Mouse (Mus musculus) CH12F3 (cell line): Measurements from ENCODE around the gene Tmem201.
"Not testable (repeated sequence)": the region's sequence is repeated elsewhere in the genome, so short reads cannot be mapped to it uniquely, and the experiment has no call there.

Source experiments
- in situ Hi-C: fragments of 300-500 bp; cut with MboI; formaldehyde crosslinking; loops from 2 replicates; pipeline ENCODE4 v1.14.3; 2020; ENCODE audit warnings: low sequenced_read_pairs

Tmem201 gene

DNA sequence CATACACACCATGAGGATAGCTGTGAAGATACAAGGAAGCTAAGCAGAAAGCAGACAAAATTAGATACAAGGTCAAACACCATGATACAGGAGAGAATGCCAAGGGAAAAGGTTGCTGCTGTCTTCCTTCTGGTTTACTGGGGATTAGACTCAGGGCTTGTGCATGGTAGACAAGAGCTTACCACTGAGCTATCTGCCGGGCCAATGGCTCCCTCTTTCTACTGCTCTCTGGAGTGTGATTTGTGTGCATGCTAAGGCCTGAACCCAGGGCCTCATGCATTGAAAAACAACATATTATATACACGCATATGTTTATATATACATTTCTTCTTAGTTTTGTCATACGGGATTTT lies 11.8 kb upstream of the Tmem201 start:
- in situ Hi-C loops: not testable (repeated sequence)

DNA sequence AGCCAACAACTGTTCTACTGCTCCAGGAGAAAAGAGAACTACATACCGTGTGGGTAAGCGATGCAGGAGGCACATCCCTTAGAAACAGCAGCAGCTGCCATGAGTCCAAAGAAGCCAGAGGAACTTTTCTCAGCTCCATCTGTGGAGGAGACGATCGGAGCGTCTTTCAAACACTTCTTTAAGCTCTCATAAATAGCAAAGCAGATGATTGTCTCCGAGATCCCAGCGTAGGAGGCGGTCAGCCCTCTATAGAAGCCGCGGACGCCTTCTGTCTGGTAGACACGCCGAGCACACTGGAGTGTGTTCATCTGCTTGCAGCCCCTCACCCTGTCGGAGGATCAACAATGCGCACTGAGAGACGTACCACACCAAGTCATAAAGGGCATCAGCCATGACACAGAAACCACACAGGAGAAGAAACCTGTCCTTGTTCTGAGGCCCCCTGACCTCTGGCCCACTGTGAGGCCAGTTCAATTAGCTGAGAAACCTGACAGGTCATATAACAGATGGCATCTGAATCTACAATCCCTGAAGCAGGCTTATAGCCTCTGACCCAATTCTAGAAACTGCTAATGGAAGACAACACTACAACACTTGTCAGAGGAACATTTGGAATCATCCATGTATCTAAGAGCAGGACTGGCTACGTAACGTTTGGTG lies 11.3 kb upstream of the Tmem201 start:
- in situ Hi-C loops: no loop called here

DNA sequence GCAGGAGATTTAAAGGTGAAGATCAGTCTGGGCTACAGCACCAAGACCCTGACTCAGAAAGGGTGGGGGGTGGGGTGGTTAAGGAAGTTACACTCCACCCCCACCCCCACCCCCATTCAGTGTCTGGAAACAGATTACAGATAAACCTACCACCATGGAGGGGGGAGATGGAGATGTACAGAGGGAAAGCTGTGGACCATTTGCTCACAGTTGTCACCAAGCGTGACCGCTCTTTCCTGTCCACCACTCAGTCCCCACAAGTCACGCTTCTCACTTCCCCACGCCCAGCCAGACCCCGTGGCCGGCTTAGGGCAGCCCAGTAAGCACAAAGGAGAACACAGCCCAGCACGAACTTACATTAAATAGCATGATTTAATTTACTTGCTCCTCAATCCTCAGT lies 6.3 kb upstream of the Tmem201 start:
- in situ Hi-C loops: no loop called here

DNA sequence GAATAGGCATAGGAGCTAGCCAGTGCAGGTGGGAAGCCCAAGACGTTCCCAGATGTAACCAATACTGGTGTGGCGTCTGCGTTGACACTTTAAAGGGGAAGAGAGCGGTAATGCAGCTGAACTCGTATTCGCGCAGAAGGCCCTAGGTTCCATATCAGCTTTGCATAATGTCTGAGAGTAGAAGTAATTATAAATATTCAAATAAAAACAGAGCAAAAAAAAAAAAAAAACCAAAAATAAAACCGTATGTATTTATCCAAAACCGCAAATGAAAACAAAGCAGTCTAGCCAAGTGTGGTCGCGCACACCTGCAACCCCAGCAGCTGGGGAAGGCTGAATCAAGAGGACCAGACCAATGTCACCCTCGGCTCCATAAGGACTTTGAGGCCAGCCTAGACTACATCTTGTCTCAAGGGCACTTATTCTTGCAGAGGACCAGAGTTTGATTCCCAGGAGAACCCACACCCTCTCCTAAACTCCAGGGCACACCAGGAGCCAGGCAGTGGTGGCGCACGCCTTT lies 4.2 kb upstream of the Tmem201 start:
- in situ Hi-C loops: no loop called here

DNA sequence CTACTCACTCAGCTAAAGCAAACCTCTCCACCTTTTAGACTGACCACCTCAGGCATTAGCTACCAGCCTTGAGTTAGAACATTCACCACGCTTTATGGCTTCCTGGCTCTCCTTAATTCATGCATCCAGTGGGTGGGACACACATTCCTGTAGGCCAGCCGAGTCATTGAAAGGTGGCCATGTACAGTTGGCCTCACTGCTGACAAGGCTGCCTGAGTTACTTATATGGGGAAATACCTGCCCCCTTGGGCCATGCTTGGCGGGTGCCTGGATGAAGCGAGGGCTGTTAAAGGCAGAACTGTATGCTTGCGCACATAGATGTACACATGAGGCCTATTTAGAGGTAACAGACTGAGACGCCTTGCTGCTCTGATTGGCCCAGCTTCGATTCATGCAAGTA lies 2.5 kb upstream of the Tmem201 start:
- in situ Hi-C loops: no loop called here

DNA sequence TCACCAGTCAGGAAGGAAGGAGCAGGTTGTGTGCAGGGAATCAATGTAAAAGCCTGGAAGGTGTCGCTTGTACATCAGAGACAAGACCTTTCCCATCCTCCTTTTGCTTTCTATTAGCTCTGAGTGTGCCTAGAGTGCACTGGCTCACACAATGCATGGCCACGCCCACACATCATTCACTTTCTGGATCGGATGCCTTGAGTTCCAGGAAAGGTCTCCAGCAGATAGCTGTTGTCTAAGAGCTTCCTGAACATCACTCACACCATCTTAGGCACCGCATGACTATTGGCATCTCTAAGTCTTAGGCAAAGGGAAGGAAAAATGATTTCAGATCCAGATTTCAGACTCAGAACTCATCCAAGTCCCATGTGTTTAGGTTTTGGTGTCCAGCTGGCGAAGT lies 1.6 kb upstream of the Tmem201 start:
- in situ Hi-C loops: no loop called here

DNA sequence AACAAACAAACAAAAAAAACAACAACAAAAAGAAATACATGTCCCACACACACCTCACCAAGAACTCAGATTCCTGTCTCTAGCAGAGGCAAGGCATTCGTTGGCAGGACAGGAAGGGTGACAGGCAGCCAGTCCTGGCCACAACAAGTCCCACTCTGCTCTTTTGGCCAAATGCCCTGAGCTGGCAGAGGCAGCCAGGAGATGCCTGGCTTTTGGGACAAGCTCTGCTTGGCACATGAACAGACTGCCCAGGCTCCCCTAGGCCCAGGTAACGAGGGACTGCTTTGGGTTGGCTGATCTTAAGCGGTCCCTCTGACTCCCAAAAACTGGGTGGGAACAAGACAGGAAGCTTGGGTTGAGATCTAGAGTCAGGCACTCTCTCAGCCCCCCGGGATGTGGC lies 1.3 kb downstream of the Tmem201 start:
- in situ Hi-C loops: no loop called here

DNA sequence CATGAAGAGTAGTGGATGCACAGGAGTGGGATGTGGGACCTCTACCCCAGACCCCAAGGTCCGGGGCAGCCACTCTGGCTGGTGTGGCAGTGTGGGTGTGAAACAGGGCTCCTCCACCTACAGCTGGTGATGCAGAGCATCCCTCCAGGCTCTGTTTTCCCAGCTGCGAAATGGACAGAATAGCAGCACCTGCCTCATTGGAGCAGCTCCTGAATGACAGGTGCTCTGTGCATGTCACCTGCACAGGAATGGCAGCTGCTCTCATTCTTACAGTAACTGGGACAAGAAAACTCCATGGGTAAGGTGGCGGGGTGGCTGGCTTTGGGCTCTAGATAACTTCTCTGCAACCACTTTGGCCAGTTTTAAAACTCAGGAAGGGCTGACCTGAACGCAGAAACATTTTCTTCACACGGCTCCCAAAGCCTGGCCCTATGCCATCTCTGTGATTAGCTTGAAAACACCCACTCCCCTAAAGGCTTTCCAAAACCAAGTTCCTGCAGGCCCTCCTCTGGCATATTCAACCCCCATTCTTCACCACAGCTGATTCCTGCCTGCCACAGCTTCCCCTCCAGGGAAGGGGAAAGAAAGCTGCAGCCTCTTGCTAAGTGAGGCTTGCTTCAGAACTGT lies 2.1 kb downstream of the Tmem201 start:
- in situ Hi-C loops: no loop called here

DNA sequence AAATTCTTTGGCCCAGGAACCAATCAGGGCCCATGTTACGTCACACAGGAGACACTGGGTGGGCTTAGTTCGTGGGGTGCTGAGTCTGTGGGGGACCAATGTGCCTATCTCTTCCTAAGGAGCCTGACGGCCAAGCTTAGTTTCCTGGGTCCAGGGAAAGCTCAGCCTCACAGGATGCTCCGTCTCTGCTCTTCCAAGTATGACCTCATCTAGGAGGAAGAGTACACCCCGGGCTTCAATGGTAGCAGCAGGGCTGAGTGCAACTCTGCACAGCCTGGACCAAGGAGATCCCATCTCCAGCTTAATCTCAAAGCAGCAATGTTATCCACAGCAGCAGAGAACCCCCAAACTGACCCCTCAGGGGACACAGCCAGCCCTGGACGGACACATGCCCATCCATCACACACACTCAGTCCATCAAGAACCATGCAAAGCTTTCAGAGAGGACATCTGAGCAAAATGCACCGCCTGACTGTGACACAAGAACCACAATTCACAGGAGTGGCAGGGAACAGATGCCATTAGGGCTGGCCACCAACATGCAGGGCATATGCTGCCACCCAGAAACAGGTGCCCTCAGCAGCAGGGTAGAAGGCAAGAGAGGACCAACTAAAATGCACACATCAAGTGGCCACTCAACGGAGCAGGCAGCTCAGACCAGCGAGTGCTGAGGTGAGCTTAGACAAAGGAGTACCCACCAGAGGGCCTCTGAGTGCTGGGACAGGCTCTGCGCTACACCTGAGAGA lies 2.9 kb downstream of the Tmem201 start:
- in situ Hi-C loops: no loop called here

DNA sequence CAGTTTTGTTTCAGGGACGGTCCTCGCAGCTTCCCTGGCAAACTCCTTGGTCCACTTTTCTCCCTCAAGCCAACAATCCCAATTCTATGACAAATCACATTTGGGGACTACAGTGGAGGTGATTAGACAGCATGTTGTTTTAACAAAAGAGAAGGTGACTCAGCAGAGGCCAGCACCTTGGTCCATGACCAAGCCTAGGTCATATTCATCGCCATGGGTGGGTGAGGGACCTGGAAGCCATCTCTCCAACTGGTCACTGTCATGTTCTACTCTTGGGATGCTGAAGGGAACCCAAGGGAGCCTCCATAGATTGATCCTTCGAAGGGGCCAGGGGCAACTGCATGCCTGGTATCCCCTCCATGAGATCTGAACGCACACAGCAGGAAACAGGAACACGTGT lies 3.6 kb downstream of the Tmem201 start:
- in situ Hi-C loops: no loop called here

DNA sequence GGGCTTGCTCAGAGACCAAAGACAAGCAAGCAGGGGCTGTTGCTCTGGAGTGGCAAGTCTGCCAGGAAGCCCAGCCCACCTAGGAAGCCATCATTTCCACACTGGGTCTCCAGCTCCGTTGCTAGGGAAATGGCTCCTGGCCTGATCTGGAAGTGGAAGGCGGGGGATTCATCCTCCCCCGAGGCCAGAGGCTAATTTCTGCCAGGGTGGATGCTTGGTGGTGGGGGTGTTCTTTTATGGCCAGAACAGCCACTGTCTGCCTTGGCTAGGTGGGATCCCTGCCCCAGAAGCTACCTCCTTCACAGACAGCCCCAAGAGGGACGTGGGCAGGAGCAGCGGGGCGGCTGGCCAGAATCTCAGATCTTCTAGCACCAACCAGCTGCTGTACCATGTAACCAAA lies 4.1 kb downstream of the Tmem201 start:
- in situ Hi-C loops: no loop called here

DNA sequence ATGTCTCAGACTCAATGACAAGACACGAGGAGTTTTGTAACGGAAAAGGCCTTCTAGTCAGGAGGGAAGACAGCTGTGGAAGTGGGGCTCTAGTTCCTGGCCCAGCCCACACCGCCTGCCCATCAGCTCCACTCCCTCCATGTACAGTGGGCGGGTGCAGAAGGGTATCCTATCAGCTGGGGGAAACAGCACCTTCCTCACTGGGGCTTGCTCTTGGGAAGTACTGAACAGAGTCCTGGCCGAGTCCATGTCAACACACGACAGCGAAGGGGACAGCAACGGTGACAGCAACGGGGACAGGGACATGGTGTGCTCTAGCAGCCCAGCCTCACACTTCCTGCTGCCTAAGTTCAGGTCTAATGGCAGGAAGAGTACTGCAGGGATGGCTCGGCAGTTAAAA lies 5.0 kb downstream of the Tmem201 start:
- in situ Hi-C loops: no loop called here

DNA sequence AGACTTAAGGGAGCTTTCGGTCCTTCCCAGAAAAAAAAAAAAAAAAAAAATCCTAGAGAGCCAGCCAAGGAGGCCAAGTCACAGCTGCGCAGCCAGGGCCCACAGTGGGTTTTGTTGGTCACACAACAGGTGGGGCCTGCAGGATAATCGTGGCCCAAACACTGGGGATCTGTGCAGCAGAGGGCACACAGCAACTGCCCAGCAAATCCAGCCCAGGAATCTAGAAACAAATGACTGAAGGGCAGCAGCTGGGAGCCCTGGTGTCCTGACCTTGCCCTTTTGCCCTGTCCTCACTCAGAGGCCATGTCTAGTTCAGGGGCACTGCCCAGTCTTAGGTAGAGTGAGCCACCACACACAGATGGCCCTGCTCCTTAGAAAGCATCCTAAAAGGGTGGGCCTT lies 5.5 kb downstream of the Tmem201 start:
- in situ Hi-C loops: no loop called here

DNA sequence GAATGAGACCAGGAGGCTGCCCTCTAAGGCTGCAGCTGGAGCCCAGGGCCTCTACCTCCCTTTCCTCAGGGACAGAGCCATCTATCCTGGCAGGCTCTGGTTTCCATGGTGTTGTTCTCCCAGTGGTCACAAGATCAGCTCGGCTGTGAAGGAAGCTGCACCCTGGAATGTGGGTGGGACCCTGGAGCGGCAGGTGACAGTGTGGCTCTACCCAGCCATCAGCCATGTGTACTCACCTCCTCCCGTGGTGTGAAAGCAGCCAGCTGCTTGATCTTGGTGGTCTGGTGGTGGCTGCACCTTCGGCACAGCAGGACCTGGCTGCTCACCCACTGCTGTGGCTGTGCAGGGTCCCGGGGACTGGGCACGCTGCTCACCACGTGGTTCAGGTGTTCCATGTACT lies 7.0 kb downstream of the Tmem201 start:
- in situ Hi-C loops: no loop called here

DNA sequence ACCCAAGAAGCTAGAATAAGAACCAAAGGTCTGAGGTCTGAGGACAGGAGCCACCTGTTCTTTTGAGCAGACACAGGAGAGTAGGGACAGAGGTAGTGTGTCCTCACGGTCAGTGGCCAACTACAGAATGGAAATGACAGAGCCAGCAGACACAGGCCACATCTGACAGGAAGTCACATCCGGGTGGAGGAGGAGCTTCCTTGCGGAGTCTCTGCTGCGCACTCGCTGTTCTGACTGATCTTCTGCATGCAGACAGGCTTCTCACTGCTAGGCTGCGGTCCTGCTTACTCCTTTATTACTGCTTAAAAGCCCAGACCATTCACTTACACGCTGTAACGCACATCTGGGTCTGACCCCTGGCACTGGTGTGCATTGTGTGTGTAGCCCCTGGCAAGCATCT lies 9.0 kb downstream of the Tmem201 start:
- in situ Hi-C loops: no loop called here

DNA sequence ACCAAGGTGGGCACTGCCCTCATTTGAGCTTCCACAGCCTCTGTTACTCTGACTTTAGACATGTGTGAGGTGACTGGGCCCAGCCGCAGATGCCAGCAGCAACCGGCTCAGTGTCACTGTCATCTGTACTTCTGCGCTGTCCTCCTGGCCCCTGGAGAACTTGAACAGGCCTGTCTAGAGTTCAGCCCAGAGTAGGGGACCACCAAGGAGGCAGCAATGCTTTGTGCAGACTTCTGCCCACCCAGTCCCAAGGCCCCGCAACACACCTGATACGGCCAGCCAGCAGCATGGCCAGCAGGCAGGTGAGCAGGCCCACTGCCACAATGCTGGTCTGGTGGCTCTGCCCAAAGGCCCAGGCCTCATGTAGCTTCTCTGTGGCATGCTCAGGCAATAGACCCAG lies 10.2 kb downstream of the Tmem201 start:
- in situ Hi-C loops: no loop called here

DNA sequence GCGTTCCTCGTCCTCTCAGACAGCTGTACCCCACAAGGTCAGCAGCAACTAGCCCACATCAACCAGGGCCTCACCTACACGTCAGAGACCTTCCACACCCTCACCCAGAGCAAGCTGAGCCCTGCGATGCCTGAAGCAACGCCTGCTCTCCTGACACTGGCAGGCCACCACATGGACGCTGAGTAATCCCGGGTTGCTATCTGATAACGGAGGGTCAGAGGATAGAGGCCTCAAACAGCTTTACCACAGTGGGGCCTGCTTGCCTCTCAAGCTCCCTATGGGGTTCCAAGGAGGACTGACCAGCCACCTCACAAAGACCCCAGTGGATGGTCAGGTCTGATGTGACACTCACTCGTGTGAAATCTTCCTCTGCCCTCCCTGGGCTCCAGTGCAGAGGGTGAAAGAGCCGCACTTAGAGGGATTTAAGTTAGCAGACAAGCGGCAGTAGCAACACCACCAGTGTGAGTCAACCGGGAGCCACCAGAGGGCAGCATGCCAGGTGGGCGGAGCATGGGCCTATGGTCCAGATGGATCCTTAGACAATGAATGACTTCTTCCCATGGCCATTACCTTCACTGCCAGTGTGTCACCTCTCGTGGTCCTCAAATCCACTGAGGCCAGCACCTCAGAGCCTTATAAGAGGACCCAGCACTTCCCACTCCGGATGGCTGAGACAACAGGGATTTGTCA lies 12.0 kb downstream of the Tmem201 start:
- in situ Hi-C loops: no loop called here

DNA sequence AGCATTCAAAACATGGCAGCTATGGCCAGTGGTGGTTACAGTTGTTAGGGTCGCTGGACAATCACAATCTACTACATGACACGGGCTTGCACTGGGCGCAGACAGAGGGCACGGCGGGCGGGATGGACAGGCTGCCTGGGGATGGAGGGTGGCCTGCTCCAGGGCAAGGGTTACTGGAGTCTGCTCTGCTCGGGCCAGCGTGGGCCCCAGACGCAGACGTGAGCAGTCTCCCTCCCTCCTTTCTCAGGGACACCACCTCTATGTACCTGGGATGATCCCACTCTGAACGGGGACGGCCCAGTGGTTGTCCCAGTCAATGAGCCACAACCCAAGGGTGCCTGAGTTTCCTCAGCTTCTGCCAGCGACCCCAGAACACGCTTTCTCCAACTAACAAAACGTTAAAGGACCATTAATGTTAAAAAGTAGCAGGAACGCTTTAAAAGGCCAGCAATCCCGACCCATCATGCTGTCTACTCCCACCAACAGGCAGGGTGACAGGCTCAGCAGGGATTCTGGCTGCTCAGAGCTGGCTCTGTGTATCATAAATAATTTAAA lies 12.9 kb downstream of the Tmem201 start:
- in situ Hi-C loops: no loop called here

DNA sequence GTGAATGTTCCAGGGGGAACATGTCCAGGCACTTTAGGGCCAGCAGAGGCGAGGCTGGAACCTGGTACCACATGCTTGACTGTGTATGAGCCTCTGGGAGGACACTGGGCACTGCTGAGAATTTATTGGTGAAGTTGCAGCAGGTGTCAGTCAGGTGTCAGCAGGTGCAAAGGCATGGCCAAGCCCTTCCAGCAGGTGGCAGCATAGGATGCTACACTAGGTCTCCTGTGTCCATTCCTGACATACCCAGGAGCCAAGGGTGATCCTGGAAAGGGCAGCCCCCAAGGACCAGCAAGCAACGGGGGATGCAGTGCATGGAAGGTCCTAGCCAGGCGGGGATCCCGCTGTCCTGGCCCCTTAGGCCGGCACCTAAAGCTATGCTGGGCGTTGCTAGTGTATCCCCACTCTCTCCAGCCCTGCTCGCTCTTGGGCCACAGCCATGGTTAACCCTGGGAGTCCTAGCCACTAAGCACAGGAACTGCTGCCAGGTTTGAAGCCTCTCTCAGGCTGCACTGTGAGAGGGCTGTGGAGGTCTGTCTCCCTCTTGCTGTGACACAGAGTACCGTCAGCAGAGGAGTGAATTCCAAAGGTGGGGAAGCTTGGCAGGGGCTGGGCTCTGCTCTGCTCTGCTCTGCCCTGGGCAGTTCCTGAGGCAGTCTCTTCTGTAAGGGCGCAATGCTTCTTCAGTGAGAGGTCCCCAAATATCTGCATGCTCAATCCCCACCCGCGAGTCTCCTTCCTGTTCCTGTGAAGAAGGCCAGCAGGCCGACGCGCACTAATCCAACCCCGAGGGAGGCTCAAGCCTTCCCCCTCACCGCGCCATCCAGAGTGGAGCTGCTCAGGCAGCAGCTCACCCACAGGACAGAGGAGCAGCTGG lies 13.8 kb downstream of the Tmem201 start:
- in situ Hi-C loops: no loop called here

DNA sequence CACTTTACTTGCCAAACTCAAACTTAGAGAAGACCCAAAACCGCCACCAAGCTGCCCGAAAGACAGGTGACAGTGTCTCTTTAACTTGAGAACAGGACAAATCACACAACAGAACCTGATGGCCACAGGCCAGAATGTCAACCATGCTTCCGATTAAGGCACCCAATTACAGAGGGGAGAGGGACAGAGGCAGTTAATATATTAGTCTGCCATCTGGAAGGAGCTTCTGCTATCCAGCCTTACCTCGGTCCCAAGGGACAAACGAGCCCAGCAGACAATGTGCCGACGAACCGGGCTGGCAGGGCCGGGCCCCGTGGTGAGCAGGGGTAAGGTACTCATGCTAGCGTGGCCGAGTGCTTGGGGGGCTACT lies 14.8 kb downstream of the Tmem201 start:
- in situ Hi-C loops: no loop called here
